Mouse (Mus musculus): ENCODE measurements around the gene Tapbpl. TPM values are rescaled to one million over a fixed set of nuclear protein-coding genes. Genes with fewer than 3 reads are reported as not detected.

The Tapbpl gene
- total RNA-seq, 1 experiment, result 4.2 TPM

- Histone ChIP-seq H3K9me3 (ENCODE audit: control insufficient read depth, insufficient read depth, low read depth, low read length) (no peaks in the 10 kb centered on the region), H3K4me3 (ENCODE audit: insufficient read depth in 1 of 2, low read depth in 1 of 2, low read length in 2 of 2, poor library complexity in 1 of 2, severe bottlenecking in 1 of 2) (no peak overlapping the region), H3K36me3 (ENCODE audit: control insufficient read depth, insufficient read depth, low read length, poor library complexity, severe bottlenecking) (no peaks in the 10 kb centered on the region), H3K4me1 (ENCODE audit: control insufficient read depth in 2 of 2, insufficient read depth in 2 of 2, low read length in 2 of 2, poor library complexity in 1 of 2) (peaks cover 3 to 17% of the 10 kb centered on the region in 2 experiments; a peak in 3 of 4 replicates), H3K9ac (ENCODE audit: insufficient read depth, low read depth, low read length, poor library complexity, severe bottlenecking) (no peak overlapping the region), H3K27ac (ENCODE audit: insufficient read depth, low read depth, low read length, poor library complexity, severe bottlenecking) (no peak overlapping the region)
- TF ChIP-seq ZNF384 (IDR thresholded peaks at IDR 0.05; ENCODE audit: low read depth, low read length) (no peak), HCFC1 (IDR thresholded peaks at IDR 0.05; ENCODE audit: borderline replicate concordance, insufficient read depth, low read length) (no peak), ZC3H11A (IDR thresholded peaks at IDR 0.05; ENCODE audit: borderline replicate concordance, low read depth, low read length) (no peak), CHD2 (IDR thresholded peaks at IDR 0.05; ENCODE audit: low read depth, low read length) (no peak), MAFK (IDR thresholded peaks at IDR 0.05; ENCODE audit: insufficient read depth, low read depth, low read length) (no peak)
- DNase-seq (ENCODE audit: low read depth, low spot score), result no peak
- in situ Hi-C loops (cut with MboI; ENCODE audit: low sequenced_read_pairs in 2 of 2, unreplicated experiment in 2 of 2), result no loop called here
Measured at GRCm38 (mm10) chr6:125233816-125234519, 2.3 kb upstream of the Tapbpl start.

GRCm38 (mm10) chr6:125232516-125232915, 856 bp upstream of the Tapbpl start:
- Histone ChIP-seq H3K36me3 (ENCODE audit: control insufficient read depth, insufficient read depth, low read length, poor library complexity, severe bottlenecking) (no peaks in the 10 kb centered on the region), H3K9me3 (ENCODE audit: control insufficient read depth, insufficient read depth, low read depth, low read length) (no peaks in the 10 kb centered on the region), H3K4me3 (ENCODE audit: insufficient read depth in 1 of 2, low read depth in 1 of 2, low read length in 2 of 2, poor library complexity in 1 of 2, severe bottlenecking in 1 of 2) (no peak overlapping the region), H3K9ac (ENCODE audit: insufficient read depth, low read depth, low read length, poor library complexity, severe bottlenecking) (no peak overlapping the region), H3K4me1 (ENCODE audit: control insufficient read depth in 2 of 2, insufficient read depth in 2 of 2, low read length in 2 of 2, poor library complexity in 1 of 2) (peaks cover 3 to 17% of the 10 kb centered on the region in 2 experiments; a peak in 3 of 4 replicates), H3K27ac (ENCODE audit: insufficient read depth, low read depth, low read length, poor library complexity, severe bottlenecking) (no peak overlapping the region)
- TF ChIP-seq MAFK (IDR thresholded peaks at IDR 0.05; ENCODE audit: insufficient read depth, low read depth, low read length) (no peak), HCFC1 (IDR thresholded peaks at IDR 0.05; ENCODE audit: borderline replicate concordance, insufficient read depth, low read length) (no peak), ZC3H11A (IDR thresholded peaks at IDR 0.05; ENCODE audit: borderline replicate concordance, low read depth, low read length) (no peak), CHD2 (IDR thresholded peaks at IDR 0.05; ENCODE audit: low read depth, low read length) (no peak), ZNF384 (IDR thresholded peaks at IDR 0.05; ENCODE audit: low read depth, low read length) (no peak)
- in situ Hi-C loops (cut with MboI; ENCODE audit: low sequenced_read_pairs in 2 of 2, unreplicated experiment in 2 of 2), result no loop called here
- DNase-seq (ENCODE audit: low read depth, low spot score), result no peak

GRCm38 (mm10) chr6:125232045-125232437, 381 bp upstream of the Tapbpl start:
- TF ChIP-seq CHD2 (IDR thresholded peaks at IDR 0.05; ENCODE audit: low read depth, low read length) (no peak), ZC3H11A (IDR thresholded peaks at IDR 0.05; ENCODE audit: borderline replicate concordance, low read depth, low read length) (no peak)
- Histone ChIP-seq H3K36me3 (ENCODE audit: control insufficient read depth, insufficient read depth, low read length, poor library complexity, severe bottlenecking) (no peaks in the 10 kb centered on the region), H3K4me3 (ENCODE audit: insufficient read depth in 1 of 2, low read depth in 1 of 2, low read length in 2 of 2, poor library complexity in 1 of 2, severe bottlenecking in 1 of 2) (peak overlapping the region; percentile 53 to 60; a peak in 3 of 4 replicates), H3K27ac (ENCODE audit: insufficient read depth, low read depth, low read length, poor library complexity, severe bottlenecking) (no peak overlapping the region), H3K9me3 (ENCODE audit: control insufficient read depth, insufficient read depth, low read depth, low read length) (no peaks in the 10 kb centered on the region), H3K9ac (ENCODE audit: insufficient read depth, low read depth, low read length, poor library complexity, severe bottlenecking) (0 out of 2 replicates have a peak overlapping the region, but pooled peaks have one; percentile 79), H3K4me1 (ENCODE audit: control insufficient read depth in 2 of 2, insufficient read depth in 2 of 2, low read length in 2 of 2, poor library complexity in 1 of 2) (peaks cover 3 to 17% of the 10 kb centered on the region in 2 experiments; a peak in 3 of 4 replicates)
- no peak for DNase-seq (ENCODE audit: low read depth, low spot score)
- in situ Hi-C loops (cut with MboI; ENCODE audit: low sequenced_read_pairs in 2 of 2, unreplicated experiment in 2 of 2), result no loop called here

- H3K27ac ChIP-seq (ENCODE audit: insufficient read depth, low read depth, low read length, poor library complexity, severe bottlenecking), result no peak overlapping the region
Measured at GRCm38 (mm10) chr6:125230571-125230970, 1.1 kb downstream of the Tapbpl start.

More at GRCm38 (mm10) chr6:125230571-125230970, 1.1 kb downstream of the Tapbpl start:
- Histone ChIP-seq H3K9me3 (ENCODE audit: control insufficient read depth, insufficient read depth, low read depth, low read length) (no peaks in the 10 kb centered on the region), H3K36me3 (ENCODE audit: control insufficient read depth, insufficient read depth, low read length, poor library complexity, severe bottlenecking) (no peaks in the 10 kb centered on the region), H3K4me3 (ENCODE audit: insufficient read depth in 1 of 2, low read depth in 1 of 2, low read length in 2 of 2, poor library complexity in 1 of 2, severe bottlenecking in 1 of 2) (no peak overlapping the region), H3K9ac (ENCODE audit: insufficient read depth, low read depth, low read length, poor library complexity, severe bottlenecking) (no peak overlapping the region), H3K4me1 (ENCODE audit: control insufficient read depth in 2 of 2, insufficient read depth in 2 of 2, low read length in 2 of 2, poor library complexity in 1 of 2) (peaks cover 3 to 14% of the 10 kb centered on the region in 2 experiments; a peak in 3 of 4 replicates)
- no peak for TF ChIP-seq ZC3H11A (IDR thresholded peaks at IDR 0.05; ENCODE audit: borderline replicate concordance, low read depth, low read length)
- TF ChIP-seq ZNF384 (IDR thresholded peaks at IDR 0.05; ENCODE audit: low read depth, low read length), result no peak
- TF ChIP-seq MAFK (IDR thresholded peaks at IDR 0.05; ENCODE audit: insufficient read depth, low read depth, low read length), result no peak
- no peak for TF ChIP-seq HCFC1 (IDR thresholded peaks at IDR 0.05; ENCODE audit: borderline replicate concordance, insufficient read depth, low read length)
- TF ChIP-seq CHD2 (IDR thresholded peaks at IDR 0.05; ENCODE audit: low read depth, low read length), result no peak
- in situ Hi-C loops (cut with MboI; ENCODE audit: low sequenced_read_pairs in 2 of 2, unreplicated experiment in 2 of 2), result no loop called here
- DNase-seq (ENCODE audit: low read depth, low spot score), result no peak
